8 mouse cellular contexts compared by ENCODE assay signal in genomic region chr4:82509166-82509767, GRCm38 (mm10).
DNase-seq lines count a peak whose midpoint lies in the region; ATAC-seq and TF ChIP-seq lines count a peak whose summit lies in the region.

No protein-coding gene starts in this region.

- no peaks in the 10 kb centered on the region for H3K9me3 ChIP-seq in forebrain, embryonic 14.5 days (replicated peaks; ENCODE audit: control insufficient read depth, low read length)
- H3K9me3 ChIP-seq in limb, embryonic 12.5 days, result no peaks in the 10 kb centered on the region

- ATAC-seq in forebrain, embryonic 14.5 days, result no peak
- no peak for ATAC-seq in limb, embryonic 12.5 days (ENCODE audit: insufficient number of reproducible peaks, insufficient read depth, low FRiP score, low TSS enrichment, low read depth)

- peak overlapping the region; percentile 99 for H3K27ac ChIP-seq in liver, adult 2 months (replicated peaks; ENCODE audit: insufficient read depth, low read depth, low read length)
- H3K27ac ChIP-seq in forebrain, embryonic 14.5 days (ENCODE audit: low read depth, low read length), result peak overlapping the region; percentile 100
- H3K27ac ChIP-seq in limb, embryonic 12.5 days, result peak overlapping the region; percentile 100
- peak overlapping the region; percentile 78 for H3K27ac ChIP-seq in olfactory bulb, adult 2 months (ENCODE audit: insufficient read depth, low read depth, low read length)

- H3K4me1 ChIP-seq in liver, adult 2 months (ENCODE audit: control insufficient read depth, insufficient read depth, low read length), result peaks cover 10% of the 10 kb centered on the region
- peaks cover under 1% of the 10 kb centered on the region; the same call in 1 of the 2 replicates for H3K4me1 ChIP-seq in forebrain, embryonic 14.5 days (ENCODE audit: control insufficient read depth, insufficient read depth, low read length)
- peaks cover 48% of the 10 kb centered on the region for H3K4me1 ChIP-seq in limb, embryonic 12.5 days (replicated peaks)
- H3K4me1 ChIP-seq in olfactory bulb, adult 2 months (ENCODE audit: control insufficient read depth, insufficient read depth, low read length), result 0 out of 2 replicates have a peak, but pooled peaks cover 2% of the 10 kb centered on the region

- TF ChIP-seq CTCF in liver, adult 2 months (IDR thresholded peaks at IDR 0.05; ENCODE audit: low read depth, low read length), result no peak
- TF ChIP-seq CTCF in olfactory bulb, adult 2 months (IDR thresholded peaks at IDR 0.05; ENCODE audit: insufficient read depth, low read depth, low read length), result no peak

- H3K36me3 ChIP-seq in liver, adult 2 months (ENCODE audit: control insufficient read depth, insufficient read depth, low read length), result no peaks in the 10 kb centered on the region
- no peaks in the 10 kb centered on the region for H3K36me3 ChIP-seq in forebrain, embryonic 14.5 days (ENCODE audit: control insufficient read depth, insufficient read depth, low read length)
- H3K36me3 ChIP-seq in limb, embryonic 12.5 days, result no peaks in the 10 kb centered on the region

- peak overlapping the region; percentile 85 for H3K4me2 ChIP-seq in forebrain, embryonic 14.5 days (ENCODE audit: low read length)
- peak overlapping the region; percentile 83 for H3K4me2 ChIP-seq in limb, embryonic 12.5 days

- intact Hi-C loops in left cerebral cortex, postnatal 36 days (cut with DNase I), result loop anchor here (5.0 to 10.0 kb wide), 3 partner anchors 212 to 944 kb away; no protein-coding TSS in a partner anchor

- H3K27me3 ChIP-seq in liver, adult 2 months (ENCODE audit: control insufficient read depth, insufficient read depth, low read length), result no peaks in the 10 kb centered on the region
- H3K27me3 ChIP-seq in forebrain, embryonic 14.5 days (replicated peaks; ENCODE audit: control insufficient read depth, insufficient read depth, low read length), result no peaks in the 10 kb centered on the region
- no peaks in the 10 kb centered on the region for H3K27me3 ChIP-seq in limb, embryonic 12.5 days

- DNase-seq in liver, adult 2 months (ENCODE audit: extremely low read depth, low read depth, low spot score), result peak; percentile 76
- no peak for DNase-seq in liver
- DNase-seq in forebrain, embryonic 14.5 days (ENCODE audit: low spot score), result peak; percentile 63
- no peak for DNase-seq in left cerebral cortex, postnatal 36 days (ENCODE audit: low spot score in 2 of 2)
- DNase-seq in spleen, postnatal 36 days (ENCODE audit: low spot score in 2 of 2), result no peak
- no peak for DNase-seq in kidney, adult 9 months

- peak overlapping the region; percentile 49; the same call in 1 of the 2 replicates for H3K9ac ChIP-seq in liver, adult 2 months (ENCODE audit: low read depth, low read length)
- peak overlapping the region; percentile 98 for H3K9ac ChIP-seq in forebrain, embryonic 14.5 days (ENCODE audit: low read length)
- H3K9ac ChIP-seq in limb, embryonic 12.5 days (replicated peaks), result no peak overlapping the region

- peaks cover 3% of the 10 kb centered on the region for H3K79me2 ChIP-seq in liver, adult 2 months (ENCODE audit: control insufficient read depth, insufficient read depth, low read length)

- TF ChIP-seq POLR2A in liver, adult 2 months (IDR thresholded peaks at IDR 0.05; ENCODE audit: extremely low read depth, insufficient read depth, low read length), result no peak
- no peak for TF ChIP-seq POLR2A in olfactory bulb, adult 2 months (IDR thresholded peaks at IDR 0.05; ENCODE audit: insufficient read depth, low read depth, low read length)

- peak overlapping the region; percentile 25; the same call in 1 of the 2 replicates for H3K4me3 ChIP-seq in liver, adult 2 months (ENCODE audit: insufficient read depth, low read depth, low read length)
- H3K4me3 ChIP-seq in forebrain, embryonic 14.5 days (ENCODE audit: low read depth, low read length), result peak overlapping the region; percentile 91
- H3K4me3 ChIP-seq in limb, embryonic 12.5 days (replicated peaks), result no peak overlapping the region
- H3K4me3 ChIP-seq in olfactory bulb, adult 2 months (ENCODE audit: insufficient read depth, low read depth, low read length), result no peak overlapping the region

- 9% methylated on average over 2 of the region's 2 CpGs for WGBS in liver, adult 2 months
- 9% methylated on average over 2 of the region's 2 CpGs for WGBS in forebrain, embryonic 14.5 days
- 24% methylated on average over 2 of the region's 2 CpGs for WGBS in limb, embryonic 12.5 days
- WGBS in olfactory bulb, adult 2 months, result 63% methylated on average over 2 of the region's 2 CpGs

Comparison
In these comparisons a context has a peak if more than half of its experiments do, and no peak if none do; other contexts are left out.
1. DNase-seq: peak in liver, adult 2 months (single experiment) and forebrain, embryonic 14.5 days (single experiment); none in liver (single experiment), left cerebral cortex, postnatal 36 days (0 of 2), spleen, postnatal 36 days (0 of 2) and kidney, adult 9 months (single experiment).
2. H3K4me3 ChIP-seq: peak in liver, adult 2 months (single experiment) and forebrain, embryonic 14.5 days (single experiment); none in limb, embryonic 12.5 days (single experiment) and olfactory bulb, adult 2 months (single experiment).
3. Peak in every context shown above with its lines, with median percentiles within 50 percentile points of each other: H3K27ac ChIP-seq.